Mouse (Mus musculus): ENCODE measurements at regions not wholly inside any gene's neighbourhood (a gene's known extent, or its start where the extent isn't known, plus 50 kb on each side); places are given as distances from the start of the nearest gene placed in this dataset.
A peak's percentile ranks its signal among the peaks of the same experiment; 100 is the strongest.

DNA sequence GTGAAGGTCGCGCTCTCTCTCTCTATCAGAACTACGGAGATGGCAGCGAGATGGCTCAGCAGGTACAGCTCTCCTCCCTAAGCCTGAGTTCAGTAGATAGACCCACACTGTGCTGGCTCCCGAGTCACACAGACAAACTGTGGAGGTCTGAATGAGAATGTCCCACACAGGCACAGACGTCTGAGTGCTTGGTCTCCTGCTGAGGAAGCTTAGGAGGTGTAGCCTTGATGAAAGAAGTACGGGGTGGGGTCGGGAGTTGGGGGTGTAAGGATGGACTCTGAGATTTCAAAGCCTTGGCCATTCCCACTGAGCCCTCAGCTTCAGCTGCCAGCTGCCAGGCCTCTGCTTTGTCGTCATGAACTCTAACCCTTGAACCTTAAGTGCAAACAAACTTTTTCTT is 134.2 kb upstream of the Foxn2 start:
- no peak overlapping the region for H3K27ac ChIP-seq
- H3K9me3 ChIP-seq: peaks cover 7% of the 10 kb centered on the region; the same call in 1 of the 2 replicates
- DNase-seq (ENCODE audit: low spot score): no peak
- H3K4me3 ChIP-seq: no peak overlapping the region
- WGBS: 60% methylated on average over 9 of the region's 9 CpGs
- H3K27me3 ChIP-seq (ENCODE audit: insufficient read depth, poor library complexity, severe bottlenecking): no peaks in the 10 kb centered on the region
- no peaks in the 10 kb centered on the region for H3K36me3 ChIP-seq
- H3K4me1 ChIP-seq (replicated peaks): peaks cover 7% of the 10 kb centered on the region; the same call in 1 of the 2 replicates

DNA sequence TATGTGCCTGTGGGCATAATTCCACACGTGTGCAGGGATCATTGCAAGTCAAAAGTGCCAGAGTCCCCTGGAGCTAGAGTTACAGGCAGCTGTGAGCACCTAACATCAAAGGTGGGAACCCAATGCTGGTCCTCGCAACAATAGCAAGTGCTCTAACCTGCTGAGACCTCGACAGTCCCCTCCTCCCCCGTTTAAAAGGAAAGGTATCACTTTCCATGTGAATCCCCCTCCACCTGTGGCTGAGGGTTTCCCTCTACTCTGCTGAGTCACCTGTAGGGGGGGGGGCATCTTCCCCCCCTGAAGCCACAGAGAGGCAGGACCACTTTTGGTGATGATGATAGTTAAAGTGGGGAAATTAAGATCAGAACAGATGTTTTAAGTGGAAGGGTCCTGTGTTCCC is 133.4 kb upstream of the Foxn2 start:
- H3K36me3 ChIP-seq: no peaks in the 10 kb centered on the region
- no peaks in the 10 kb centered on the region for H3K27me3 ChIP-seq (ENCODE audit: insufficient read depth, poor library complexity, severe bottlenecking)
- peaks cover 7% of the 10 kb centered on the region; the same call in 1 of the 2 replicates for H3K9me3 ChIP-seq
- H3K27ac ChIP-seq: no peak overlapping the region
- WGBS: 30% methylated on average over 4 of the region's 4 CpGs
- no peak overlapping the region for H3K4me3 ChIP-seq
- no peak for DNase-seq (ENCODE audit: low spot score)
- H3K4me1 ChIP-seq (replicated peaks): peaks cover 7% of the 10 kb centered on the region; the same call in 1 of the 2 replicates

DNA sequence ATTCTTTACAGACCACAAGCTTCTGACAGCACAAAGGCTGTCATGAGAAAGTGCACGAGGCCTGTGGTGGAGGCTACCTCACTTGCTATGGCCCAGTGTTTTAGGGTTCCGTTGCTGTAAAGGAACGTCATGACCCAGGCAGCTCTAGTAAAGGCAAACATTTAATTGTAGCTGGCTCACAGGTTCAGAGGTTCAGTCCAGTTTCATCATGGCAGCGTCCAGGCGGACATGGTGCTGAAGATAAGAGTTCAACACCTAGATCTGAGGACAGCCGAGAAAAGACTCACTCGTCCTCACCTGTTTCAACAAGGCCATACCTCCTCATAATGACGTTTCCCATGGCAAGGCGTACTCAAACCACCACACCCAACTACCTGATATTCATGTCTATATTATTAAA is 132.7 kb upstream of the Foxn2 start:
- Histone ChIP-seq H3K27me3 (ENCODE audit: insufficient read depth, poor library complexity, severe bottlenecking) (no peaks in the 10 kb centered on the region), H3K4me3 (no peak overlapping the region), H3K36me3 (no peaks in the 10 kb centered on the region), H3K4me1 (replicated peaks) (peaks cover 7% of the 10 kb centered on the region; the same call in 1 of the 2 replicates), H3K27ac (no peak overlapping the region), H3K9me3 (peaks cover 7% of the 10 kb centered on the region; the same call in 1 of the 2 replicates)
- DNase-seq (ENCODE audit: low spot score): no peak
- 89% methylated on average over 9 of the region's 9 CpGs for WGBS

DNA sequence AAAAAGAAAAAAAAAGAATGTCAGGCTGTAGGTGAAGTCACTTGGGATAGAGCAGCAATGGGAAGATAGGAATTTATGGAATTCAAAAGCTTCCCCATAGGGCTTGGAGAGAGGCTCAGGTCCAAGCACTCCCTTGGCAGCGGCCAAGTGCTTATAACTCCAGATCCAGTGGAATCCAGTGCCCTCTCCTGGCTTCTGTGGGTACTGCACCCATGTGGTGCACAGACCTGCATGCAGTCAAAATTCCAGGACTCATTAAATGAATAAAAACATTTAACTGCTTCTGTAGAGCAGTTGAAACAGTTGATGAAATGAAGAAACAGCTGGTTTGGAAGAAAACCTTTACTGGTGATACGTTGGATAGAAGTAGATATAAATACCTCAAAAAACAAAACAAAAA is 127.6 kb upstream of the Foxn2 start:
- H3K36me3 ChIP-seq: no peaks in the 10 kb centered on the region
- 89% methylated on average over 2 of the region's 2 CpGs for WGBS
- no peak for DNase-seq (ENCODE audit: low spot score)
- H3K4me1 ChIP-seq (replicated peaks): peaks cover 8% of the 10 kb centered on the region
- no peaks in the 10 kb centered on the region; the same call in 1 of the 2 replicates for H3K27me3 ChIP-seq (ENCODE audit: insufficient read depth, poor library complexity, severe bottlenecking)
- H3K9me3 ChIP-seq: no peaks in the 10 kb centered on the region; the same call in 1 of the 2 replicates
- no peak overlapping the region for H3K27ac ChIP-seq
- H3K4me3 ChIP-seq: no peak overlapping the region

DNA sequence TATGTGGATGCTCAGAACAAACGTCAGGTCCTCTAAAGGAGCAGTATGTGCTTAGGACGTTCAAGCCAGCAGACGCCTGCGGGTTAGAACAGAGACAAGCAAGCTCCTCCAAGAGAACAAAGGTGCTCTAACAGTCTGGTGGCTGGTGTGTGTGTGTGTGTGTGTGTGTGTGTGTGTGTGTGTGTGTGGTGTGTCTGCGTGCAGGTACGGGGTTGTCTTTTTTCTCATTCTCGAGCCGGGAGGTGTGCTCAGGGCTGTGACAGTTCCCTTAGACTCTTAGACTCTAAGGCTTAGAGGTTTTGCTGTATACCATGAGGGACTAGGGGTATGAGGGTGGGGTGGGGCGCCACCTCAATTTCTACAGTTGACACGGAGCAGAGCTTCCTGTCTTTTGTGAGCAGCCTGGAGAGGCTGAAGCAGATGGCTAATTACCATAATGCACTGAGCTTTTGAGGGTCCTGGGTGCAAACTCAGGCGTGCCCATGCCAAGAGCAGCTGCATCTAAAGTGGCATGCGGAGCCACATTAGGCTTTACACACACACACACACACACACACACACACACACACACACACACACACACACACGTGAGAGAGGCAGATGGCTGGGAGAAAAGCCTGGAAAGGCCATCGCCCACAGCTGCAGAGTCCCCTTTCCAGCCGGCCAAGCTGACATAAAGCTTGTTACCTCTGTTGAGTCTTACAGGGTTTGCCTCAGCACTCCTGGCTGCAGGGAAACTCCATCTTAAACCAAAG is 124.1 kb upstream of the Foxn2 start:
- peak; percentile 22 for DNase-seq (ENCODE audit: low spot score)
- H3K9me3 ChIP-seq: no peaks in the 10 kb centered on the region; the same call in 1 of the 2 replicates
- H3K27ac ChIP-seq: 0 out of 2 replicates have a peak overlapping the region, but pooled peaks have one; percentile 50
- H3K4me1 ChIP-seq (replicated peaks): peaks cover 8% of the 10 kb centered on the region
- no peak overlapping the region for H3K4me3 ChIP-seq
- no peaks in the 10 kb centered on the region for H3K36me3 ChIP-seq
- H3K27me3 ChIP-seq (ENCODE audit: insufficient read depth, poor library complexity, severe bottlenecking): peaks cover 9% of the 10 kb centered on the region
- WGBS: 72% methylated on average over 15 of the region's 15 CpGs

DNA sequence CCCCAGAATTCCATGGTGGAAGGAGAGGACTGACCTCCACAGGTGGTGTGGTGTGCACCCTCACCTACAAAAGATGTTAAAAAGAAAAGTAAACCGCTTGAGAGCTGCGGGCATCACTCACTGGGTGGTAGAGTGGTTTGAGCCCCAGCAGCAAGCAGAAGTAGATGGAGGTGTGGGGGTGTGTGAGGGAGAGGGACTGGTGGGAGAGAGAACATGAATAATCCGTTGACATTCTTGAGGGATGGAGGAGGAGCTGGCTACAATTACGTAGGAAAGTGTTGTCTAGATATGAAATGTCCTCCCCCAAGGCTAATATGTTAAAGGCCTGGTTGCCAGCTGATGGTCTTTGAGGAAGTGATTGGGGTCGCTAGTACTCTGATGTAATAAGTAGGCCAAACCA is 123.2 kb upstream of the Foxn2 start:
- WGBS: 74% methylated on average over 5 of the region's 5 CpGs
- H3K4me1 ChIP-seq (replicated peaks): peaks cover 8% of the 10 kb centered on the region
- H3K4me3 ChIP-seq: no peak overlapping the region
- H3K27ac ChIP-seq: no peak overlapping the region
- H3K36me3 ChIP-seq: no peaks in the 10 kb centered on the region
- no peaks in the 10 kb centered on the region; the same call in 1 of the 2 replicates for H3K9me3 ChIP-seq
- peaks cover 18% of the 10 kb centered on the region for H3K27me3 ChIP-seq (ENCODE audit: insufficient read depth, poor library complexity, severe bottlenecking)
- no peak for DNase-seq (ENCODE audit: low spot score)

DNA sequence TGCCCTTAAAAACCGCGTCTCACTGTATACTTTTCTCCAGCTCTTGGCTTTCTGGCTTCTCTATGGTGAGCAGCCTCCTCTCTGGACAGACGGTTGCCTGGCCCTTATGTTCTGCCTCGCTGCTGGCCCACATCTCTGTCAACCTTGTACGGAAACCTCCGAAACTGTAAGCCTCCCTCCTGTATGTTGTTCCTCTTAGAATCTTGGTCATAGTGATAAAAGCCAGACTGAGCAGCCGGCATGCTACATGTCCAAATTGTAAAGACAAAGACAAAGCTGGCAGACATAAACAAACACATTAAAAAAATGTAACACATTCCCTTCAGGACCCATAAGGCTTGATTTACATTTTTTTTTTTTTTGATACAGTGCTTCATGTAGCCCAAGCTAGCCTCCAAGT is 122.7 kb upstream of the Foxn2 start:
- no peaks in the 10 kb centered on the region; the same call in 1 of the 2 replicates for H3K9me3 ChIP-seq
- no peaks in the 10 kb centered on the region for H3K36me3 ChIP-seq
- no peak overlapping the region for H3K4me3 ChIP-seq
- H3K27me3 ChIP-seq (ENCODE audit: insufficient read depth, poor library complexity, severe bottlenecking): peaks cover 23% of the 10 kb centered on the region
- H3K27ac ChIP-seq: no peak overlapping the region
- peaks cover 8% of the 10 kb centered on the region for H3K4me1 ChIP-seq (replicated peaks)
- DNase-seq (ENCODE audit: low spot score): no peak
- WGBS: 89% methylated on average over 7 of the region's 7 CpGs

DNA sequence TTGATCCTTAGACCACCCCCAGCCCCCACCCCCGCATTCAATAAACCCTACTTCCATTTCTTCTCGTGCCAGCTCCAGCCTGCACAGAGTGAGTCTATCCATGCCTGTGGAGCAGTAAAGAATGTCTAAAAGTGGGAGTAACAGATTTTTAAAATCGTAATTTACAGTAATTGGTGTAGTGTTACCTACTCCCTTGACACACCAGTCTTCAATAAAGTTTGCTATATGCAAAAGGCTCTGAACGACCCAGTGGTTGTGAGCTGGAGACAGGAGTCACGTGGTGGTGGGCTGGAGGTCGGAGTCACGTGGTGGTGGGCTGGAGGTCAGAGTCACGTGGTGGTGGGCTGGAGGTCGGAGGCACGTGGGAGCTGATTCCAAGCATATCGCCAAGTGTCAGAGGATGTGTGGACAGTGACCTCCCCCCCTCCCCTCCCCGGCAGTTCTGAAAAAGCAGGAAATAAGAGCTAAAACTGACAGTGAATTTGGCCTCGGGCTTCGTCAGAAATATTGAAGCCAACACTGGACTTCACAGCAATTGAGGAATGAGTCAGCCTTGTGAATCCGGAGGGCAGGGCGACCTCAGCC is 122.2 kb upstream of the Foxn2 start:
- Histone ChIP-seq H3K4me3 (no peak overlapping the region), H3K27me3 (ENCODE audit: insufficient read depth, poor library complexity, severe bottlenecking) (peaks cover 28% of the 10 kb centered on the region), H3K36me3 (no peaks in the 10 kb centered on the region), H3K27ac (no peak overlapping the region), H3K9me3 (no peaks in the 10 kb centered on the region; the same call in 1 of the 2 replicates), H3K4me1 (replicated peaks) (peaks cover 8% of the 10 kb centered on the region)
- DNase-seq (ENCODE audit: low spot score): peak; percentile 16
- 71% methylated on average over 16 of the region's 16 CpGs for WGBS

DNA sequence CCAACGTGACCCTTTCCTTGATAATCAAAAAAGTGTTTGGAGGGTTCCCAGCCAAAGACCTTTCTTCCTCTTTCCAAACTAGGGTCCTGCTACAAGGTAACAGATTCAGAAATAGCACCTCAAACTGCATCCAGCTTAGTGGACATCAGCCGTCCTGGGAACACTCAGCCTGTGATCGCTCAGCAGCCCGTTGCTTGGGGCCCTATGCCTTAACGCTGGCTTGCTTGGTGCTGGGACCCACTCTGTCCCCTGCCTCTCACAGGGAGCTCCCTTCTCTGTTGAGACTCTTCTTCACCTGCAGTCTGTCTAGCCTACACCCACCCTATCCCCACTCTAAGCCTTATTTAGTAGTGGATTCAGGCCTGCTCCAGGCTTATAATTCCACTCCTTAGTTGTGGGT is 121.6 kb upstream of the Foxn2 start:
- Histone ChIP-seq H3K9me3 (no peaks in the 10 kb centered on the region), H3K36me3 (no peaks in the 10 kb centered on the region), H3K4me3 (no peak overlapping the region), H3K27me3 (ENCODE audit: insufficient read depth, poor library complexity, severe bottlenecking) (peaks cover 35% of the 10 kb centered on the region), H3K4me1 (replicated peaks) (peaks cover 8% of the 10 kb centered on the region), H3K27ac (no peak overlapping the region)
- no peak for DNase-seq (ENCODE audit: low spot score)
- WGBS: 80% methylated on average over 5 of the region's 5 CpGs

DNA sequence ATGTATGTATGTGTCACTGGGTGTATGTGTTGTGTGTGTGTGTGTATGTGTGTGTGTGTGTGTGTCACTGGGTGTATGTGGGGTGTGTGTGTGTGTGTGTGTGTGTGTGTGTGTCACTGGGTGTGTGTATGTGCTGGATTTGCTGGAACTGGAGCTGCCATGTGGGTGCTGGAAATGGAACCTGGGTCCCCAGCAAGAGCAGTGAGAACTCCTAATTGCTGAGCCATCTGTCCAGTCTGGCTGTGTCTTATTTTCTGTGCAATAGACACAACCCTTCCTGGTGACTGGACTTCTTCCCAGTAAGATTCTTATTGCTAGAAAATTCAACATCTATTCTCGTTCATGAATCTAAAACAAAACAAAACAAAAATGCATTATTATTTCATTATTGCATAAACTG is 119.8 kb upstream of the Foxn2 start:
- 76% methylated on average over 1 of the region's 1 CpGs for WGBS
- Histone ChIP-seq H3K4me1 (replicated peaks) (peaks cover 22% of the 10 kb centered on the region), H3K4me3 (no peak overlapping the region), H3K36me3 (no peaks in the 10 kb centered on the region), H3K27me3 (ENCODE audit: insufficient read depth, poor library complexity, severe bottlenecking) (peaks cover 50% of the 10 kb centered on the region), H3K9me3 (no peaks in the 10 kb centered on the region), H3K27ac (no peak overlapping the region)
- DNase-seq (ENCODE audit: low spot score): no peak

DNA sequence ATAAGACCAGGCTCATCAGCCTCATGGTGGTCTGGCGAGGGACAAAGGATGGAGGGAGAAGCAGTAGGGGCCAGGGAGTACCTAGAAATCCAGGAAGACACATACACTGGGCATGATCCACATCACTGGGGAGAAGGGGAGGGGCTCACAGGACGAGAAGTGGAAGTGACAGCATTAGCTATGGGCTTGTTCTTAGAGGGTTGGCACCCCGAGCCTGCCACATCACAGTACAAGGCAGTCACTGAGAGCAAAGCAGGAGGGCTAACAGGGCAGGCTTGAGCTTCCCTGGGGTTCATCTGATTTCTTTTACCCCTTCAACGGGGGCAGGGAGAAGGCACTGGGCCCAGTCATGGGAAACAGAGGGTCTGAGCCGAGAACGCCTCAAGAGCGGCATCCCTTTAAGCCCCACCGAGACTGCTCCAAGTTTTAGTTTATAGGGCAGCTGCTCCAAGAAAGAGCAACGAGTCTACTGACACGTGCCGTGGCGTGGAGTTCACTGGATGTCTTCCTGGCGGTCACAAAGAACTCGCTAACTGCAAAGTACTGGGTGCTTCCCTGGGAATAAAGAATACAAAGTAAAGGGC is 115.1 kb upstream of the Foxn2 start:
- Histone ChIP-seq H3K36me3 (0 out of 2 replicates have a peak, but pooled peaks cover 3% of the 10 kb centered on the region), H3K9me3 (peaks cover 4% of the 10 kb centered on the region), H3K27me3 (ENCODE audit: insufficient read depth, poor library complexity, severe bottlenecking) (peaks cover 74% of the 10 kb centered on the region), H3K4me1 (replicated peaks) (peaks cover 55% of the 10 kb centered on the region), H3K4me3 (peak overlapping the region; percentile 20), H3K27ac (peak overlapping the region; percentile 84)
- WGBS: 19% methylated on average over 14 of the region's 14 CpGs
- DNase-seq (ENCODE audit: low spot score): no peak

DNA sequence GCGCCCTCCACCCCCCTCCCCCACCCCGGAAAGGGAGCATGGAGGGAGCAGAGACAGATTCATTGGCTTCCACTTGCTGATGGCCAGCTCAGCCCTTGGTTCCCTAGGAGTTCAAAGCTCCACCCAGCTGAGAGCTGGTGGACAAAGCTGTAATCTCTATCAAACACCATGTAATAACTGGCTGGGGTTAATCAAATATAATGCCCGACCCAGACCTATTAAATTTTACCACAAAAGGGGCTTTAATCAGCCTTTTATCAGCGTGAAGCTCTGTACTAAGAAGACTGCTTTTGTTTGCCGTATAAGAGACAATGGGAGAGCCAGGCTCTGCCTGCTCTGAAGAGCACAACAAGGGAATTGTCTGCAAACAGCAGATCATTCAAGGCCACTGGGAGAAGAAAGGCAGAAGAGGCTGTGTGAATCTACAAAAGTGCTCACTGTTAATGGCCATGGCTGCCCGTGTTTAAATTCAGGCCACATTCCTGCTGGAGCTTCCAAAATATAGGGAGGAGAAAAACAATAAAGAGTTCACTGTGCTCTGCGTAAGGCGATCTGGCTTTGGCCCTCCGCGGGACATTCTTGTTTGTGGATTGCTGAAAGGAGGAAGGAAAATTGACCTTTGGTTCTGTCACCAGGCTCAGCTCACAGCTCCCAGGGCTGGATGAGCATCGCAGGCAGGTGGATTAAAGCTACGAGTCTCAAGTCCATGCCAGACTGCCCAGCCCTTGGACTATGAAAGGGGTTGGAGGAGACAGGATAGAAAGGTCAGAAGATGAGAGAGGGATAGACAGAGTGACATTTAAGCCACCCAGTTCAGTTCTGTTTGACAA is 114.4 kb upstream of the Foxn2 start:
- peaks cover 79% of the 10 kb centered on the region for H3K27me3 ChIP-seq (ENCODE audit: insufficient read depth, poor library complexity, severe bottlenecking)
- H3K4me1 ChIP-seq (replicated peaks): peaks cover 55% of the 10 kb centered on the region
- H3K36me3 ChIP-seq: 0 out of 2 replicates have a peak, but pooled peaks cover 3% of the 10 kb centered on the region
- H3K4me3 ChIP-seq: peak overlapping the region; percentile 20
- WGBS: 6% methylated on average over 12 of the region's 12 CpGs
- peak overlapping the region; percentile 84 for H3K27ac ChIP-seq
- H3K9me3 ChIP-seq: peaks cover 11% of the 10 kb centered on the region
- peak; percentile 80 for DNase-seq (ENCODE audit: low spot score)
